Mouse (Mus musculus): Measurements from ENCODE around the gene Ntng2. TPM values are rescaled to one million over a fixed set of nuclear protein-coding genes. Genes with fewer than 3 reads are reported as not detected.

Ntng2 gene
- polyA plus RNA-seq, 1 experiment from 2014 or later = not detected

DNA sequence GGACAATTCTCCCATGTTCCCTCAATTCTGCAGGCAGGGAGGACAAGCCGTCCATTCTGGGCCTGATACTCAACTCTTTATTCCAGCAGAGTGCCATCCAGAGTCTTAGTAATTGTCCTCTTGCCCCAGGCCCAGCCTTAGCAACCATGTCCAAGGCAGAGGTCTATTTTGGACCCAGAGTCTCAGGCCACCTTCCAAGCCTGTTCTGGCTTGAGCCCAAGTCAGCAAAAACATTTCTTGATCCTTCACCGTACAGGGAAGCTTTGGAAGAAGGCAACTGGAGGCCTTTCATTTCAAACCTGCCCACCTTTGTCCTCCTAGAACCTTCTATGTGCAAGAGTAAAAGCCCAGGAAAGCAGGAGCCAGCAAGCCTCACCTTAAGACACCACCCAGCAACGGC is 17.8 kb downstream of the Ntng2 start:
- no peak overlapping the region for H3K9ac ChIP-seq
- H3K36me3 ChIP-seq = no peaks in the 10 kb centered on the region
- no peak overlapping the region for H3K27ac ChIP-seq
- H3K9me3 ChIP-seq (replicated peaks) = no peaks in the 10 kb centered on the region
- no peak overlapping the region for H3K4me3 ChIP-seq
- H3K27me3 ChIP-seq = peaks cover 32% of the 10 kb centered on the region
- no peak for ATAC-seq (replicated peaks; ENCODE audit: insufficient number of reproducible peaks, insufficient read depth, low FRiP score, low read depth)
- no peak overlapping the region for H3K4me2 ChIP-seq
- 59% methylated on average over 3 of the region's 3 CpGs for WGBS
- peaks cover 5% of the 10 kb centered on the region; the same call in 1 of the 2 replicates for H3K4me1 ChIP-seq (replicated peaks)

DNA sequence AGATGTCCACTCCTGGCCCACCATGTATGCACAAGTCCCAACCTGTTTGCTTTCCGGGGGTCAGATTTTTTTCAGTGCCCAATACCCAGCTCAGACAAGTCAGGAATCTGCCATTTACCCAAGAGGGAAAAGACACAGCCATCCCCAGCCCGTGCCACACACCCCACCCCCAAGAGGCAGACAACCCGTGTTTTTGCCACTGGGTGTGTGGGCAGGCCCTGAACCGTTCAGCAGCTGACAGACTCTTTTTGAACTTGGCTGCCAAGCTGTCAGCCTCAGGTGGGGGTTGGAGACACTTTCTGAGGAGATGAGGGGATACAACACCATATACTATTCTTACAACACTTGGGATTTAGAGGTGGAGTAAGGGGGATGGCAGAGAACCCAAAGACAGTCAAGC is 18.8 kb downstream of the Ntng2 start:
- no peak overlapping the region for H3K9ac ChIP-seq
- H3K4me1 ChIP-seq (replicated peaks) = peaks cover 5% of the 10 kb centered on the region; the same call in 1 of the 2 replicates
- H3K9me3 ChIP-seq (replicated peaks) = no peaks in the 10 kb centered on the region
- H3K27ac ChIP-seq = no peak overlapping the region
- H3K4me3 ChIP-seq = no peak overlapping the region
- H3K27me3 ChIP-seq = peaks cover 25% of the 10 kb centered on the region
- no peaks in the 10 kb centered on the region for H3K36me3 ChIP-seq
- WGBS = 70% methylated on average over 4 of the region's 4 CpGs
- no peak overlapping the region for H3K4me2 ChIP-seq
- ATAC-seq (replicated peaks; ENCODE audit: insufficient number of reproducible peaks, insufficient read depth, low FRiP score, low read depth) = no peak

DNA sequence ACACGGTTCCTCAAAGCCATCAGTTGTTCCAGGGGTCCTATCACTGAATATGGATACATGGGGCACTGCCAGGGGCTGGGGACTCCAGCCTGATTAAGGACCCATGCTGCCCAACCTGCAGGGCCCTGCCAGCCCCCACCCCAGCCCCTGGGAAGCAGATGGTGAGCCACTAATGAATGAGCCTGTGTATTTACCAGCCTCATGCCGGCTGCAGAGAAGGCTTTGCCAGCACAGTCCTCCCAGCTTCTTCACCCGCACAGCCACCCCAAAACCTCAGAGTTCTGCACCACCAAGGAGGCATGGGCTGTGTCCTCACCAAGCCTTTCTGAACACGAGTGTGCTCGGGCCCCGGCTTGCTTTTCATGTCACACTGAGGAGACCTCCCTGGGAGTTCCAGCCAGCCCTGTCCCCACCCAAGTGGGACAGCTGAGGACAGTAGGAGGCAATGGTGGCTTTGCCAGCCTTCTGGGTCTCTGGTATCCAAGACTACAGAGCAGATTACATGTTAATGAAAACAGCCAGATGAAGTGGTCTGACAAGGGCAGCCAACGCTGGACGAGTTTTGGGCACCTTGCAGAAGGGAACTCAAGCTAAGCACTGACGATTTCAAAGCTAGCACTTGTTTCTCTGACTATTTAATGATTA is 22.5 kb downstream of the Ntng2 start:
- Histone ChIP-seq H3K9ac (no peak overlapping the region), H3K27me3 (peaks cover 7% of the 10 kb centered on the region), H3K4me1 (replicated peaks) (peaks cover 5% of the 10 kb centered on the region; the same call in 1 of the 2 replicates), H3K4me2 (no peak overlapping the region), H3K27ac (no peak overlapping the region), H3K9me3 (replicated peaks) (no peaks in the 10 kb centered on the region), H3K4me3 (no peak overlapping the region), H3K36me3 (no peaks in the 10 kb centered on the region)
- WGBS = 63% methylated on average over 9 of the region's 9 CpGs
- ATAC-seq (replicated peaks; ENCODE audit: insufficient number of reproducible peaks, insufficient read depth, low FRiP score, low read depth) = no peak

- H3K9ac ChIP-seq = no peak overlapping the region
- 67% methylated on average over 4 of the region's 4 CpGs for WGBS
- H3K36me3 ChIP-seq = no peaks in the 10 kb centered on the region
- no peak for ATAC-seq (replicated peaks; ENCODE audit: insufficient number of reproducible peaks, insufficient read depth, low FRiP score, low read depth)
- no peaks in the 10 kb centered on the region for H3K9me3 ChIP-seq (replicated peaks)
- no peak overlapping the region for H3K27ac ChIP-seq
- H3K27me3 ChIP-seq = peaks cover 4% of the 10 kb centered on the region; the same call in 1 of the 2 replicates
- no peak overlapping the region for H3K4me2 ChIP-seq
- no peak overlapping the region for H3K4me3 ChIP-seq
- peaks cover 5% of the 10 kb centered on the region; the same call in 1 of the 2 replicates for H3K4me1 ChIP-seq (replicated peaks)
These were observed 26.1 kb downstream of the Ntng2 start for GRCm38 (mm10) chr2:29226671-29227070.

DNA sequence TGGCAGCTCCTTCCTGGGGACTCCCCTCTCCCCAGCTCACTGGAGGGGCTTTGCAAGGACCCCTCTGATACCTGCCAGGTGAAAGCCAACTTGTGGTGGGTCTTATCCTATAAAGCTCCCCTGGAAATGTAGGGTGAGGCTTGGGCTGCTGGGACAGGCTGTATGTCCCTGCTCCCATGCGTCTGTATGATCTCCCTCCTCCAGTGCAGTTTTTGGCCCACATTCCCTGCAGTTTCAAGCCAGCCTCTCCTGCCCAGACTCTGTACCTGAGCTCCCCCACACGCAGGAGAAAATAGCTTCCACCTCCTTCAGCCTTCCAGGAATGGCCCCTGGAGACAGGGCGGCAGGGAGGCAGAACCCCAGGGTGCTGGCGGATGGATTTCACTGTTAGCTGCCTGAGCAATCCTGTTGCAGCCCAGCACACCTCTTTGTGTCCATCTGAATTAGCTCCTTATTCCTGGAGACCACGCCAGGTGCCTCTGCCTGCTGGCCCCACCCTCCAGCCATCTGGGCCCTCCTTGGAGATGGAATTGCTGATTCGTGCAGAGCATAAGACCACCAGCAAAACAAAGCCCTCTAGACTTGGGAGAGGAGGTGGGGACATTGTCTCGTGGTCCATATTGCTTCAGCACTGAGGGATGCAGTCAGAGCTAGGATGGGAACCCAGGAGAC is 29.1 kb downstream of the Ntng2 start:
- ATAC-seq (replicated peaks; ENCODE audit: insufficient number of reproducible peaks, insufficient read depth, low FRiP score, low read depth) = no peak
- Histone ChIP-seq H3K4me1 (replicated peaks) (peaks cover 5% of the 10 kb centered on the region; the same call in 1 of the 2 replicates), H3K27me3 (no peaks in the 10 kb centered on the region), H3K4me2 (no peak overlapping the region), H3K9ac (no peak overlapping the region), H3K36me3 (no peaks in the 10 kb centered on the region), H3K9me3 (replicated peaks) (no peaks in the 10 kb centered on the region), H3K27ac (no peak overlapping the region), H3K4me3 (no peak overlapping the region)
- WGBS = 50% methylated on average over 7 of the region's 7 CpGs

DNA sequence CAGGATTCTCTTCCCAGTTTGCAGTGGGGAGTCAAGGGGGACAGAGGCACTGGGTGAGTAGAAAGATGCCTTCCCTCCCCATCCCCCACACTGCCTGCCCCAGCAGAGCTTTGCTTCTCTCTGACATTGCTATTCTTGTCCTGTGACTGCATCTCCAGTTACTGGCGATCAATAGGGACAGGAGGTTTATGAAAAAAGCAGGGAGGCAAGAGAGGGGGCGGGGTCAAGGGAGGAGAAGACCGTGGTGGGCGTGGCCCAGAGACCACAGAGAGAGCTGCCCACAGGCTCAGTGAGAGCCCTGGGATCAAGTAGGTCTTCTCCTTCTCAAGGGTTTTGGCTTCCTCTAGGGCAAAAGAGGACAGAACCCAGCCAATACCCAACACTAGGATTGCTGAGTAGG is 30.5 kb downstream of the Ntng2 start:
- Histone ChIP-seq H3K4me3 (no peak overlapping the region), H3K9me3 (replicated peaks) (no peaks in the 10 kb centered on the region), H3K9ac (no peak overlapping the region), H3K27me3 (no peaks in the 10 kb centered on the region), H3K4me1 (replicated peaks) (peaks cover 8% of the 10 kb centered on the region; the same call in 1 of the 2 replicates), H3K27ac (no peak overlapping the region), H3K36me3 (no peaks in the 10 kb centered on the region), H3K4me2 (no peak overlapping the region)
- whole genome bisulfite sequencing = 3% methylated on average over 4 of the region's 4 CpGs
- ATAC-seq (replicated peaks; ENCODE audit: insufficient number of reproducible peaks, insufficient read depth, low FRiP score, low read depth) = no peak; the same call in 1 of the 2 replicates

GRCm38 (mm10) chr2:29218831-29219230 is 34.0 kb downstream of the Ntng2 start:
- H3K4me1 ChIP-seq (replicated peaks) = peaks cover 8% of the 10 kb centered on the region; the same call in 1 of the 2 replicates
- 84% methylated on average over 5 of the region's 5 CpGs for WGBS
- no peaks in the 10 kb centered on the region for H3K36me3 ChIP-seq
- no peak overlapping the region for H3K9ac ChIP-seq
- no peak overlapping the region for H3K4me2 ChIP-seq
- H3K27ac ChIP-seq = no peak overlapping the region
- H3K4me3 ChIP-seq = no peak overlapping the region
- H3K9me3 ChIP-seq (replicated peaks) = no peaks in the 10 kb centered on the region
- no peak for ATAC-seq (replicated peaks; ENCODE audit: insufficient number of reproducible peaks, insufficient read depth, low FRiP score, low read depth)
- H3K27me3 ChIP-seq = no peaks in the 10 kb centered on the region

DNA sequence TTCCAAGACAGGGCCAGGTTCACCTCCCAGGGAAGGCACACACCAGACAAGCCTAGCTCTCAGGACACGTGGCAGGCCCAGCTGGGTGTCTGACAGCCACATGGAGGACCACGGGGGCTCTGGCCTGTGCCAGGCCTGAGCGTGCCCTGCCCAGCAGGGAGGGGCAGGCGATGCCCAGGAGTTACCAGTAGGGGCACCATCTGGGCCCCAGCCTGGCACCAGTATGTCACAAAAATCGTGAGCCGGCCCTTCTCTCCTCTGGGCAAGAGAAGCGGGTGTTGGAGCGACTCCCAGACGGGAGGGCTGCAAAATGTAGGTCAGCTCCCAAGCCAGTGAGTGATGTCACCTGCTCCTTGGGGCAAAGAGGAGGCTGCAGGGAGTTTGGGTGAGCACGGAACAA is 34.9 kb downstream of the Ntng2 start:
- Histone ChIP-seq H3K27me3 (no peaks in the 10 kb centered on the region), H3K9ac (no peak overlapping the region), H3K4me3 (no peak overlapping the region), H3K9me3 (replicated peaks) (no peaks in the 10 kb centered on the region), H3K36me3 (no peaks in the 10 kb centered on the region), H3K4me1 (replicated peaks) (peaks cover 8% of the 10 kb centered on the region; the same call in 1 of the 2 replicates), H3K27ac (no peak overlapping the region), H3K4me2 (no peak overlapping the region)
- 61% methylated on average over 10 of the region's 10 CpGs for WGBS
- peak; percentile 40 for ATAC-seq (replicated peaks; ENCODE audit: insufficient number of reproducible peaks, insufficient read depth, low FRiP score, low read depth)

DNA sequence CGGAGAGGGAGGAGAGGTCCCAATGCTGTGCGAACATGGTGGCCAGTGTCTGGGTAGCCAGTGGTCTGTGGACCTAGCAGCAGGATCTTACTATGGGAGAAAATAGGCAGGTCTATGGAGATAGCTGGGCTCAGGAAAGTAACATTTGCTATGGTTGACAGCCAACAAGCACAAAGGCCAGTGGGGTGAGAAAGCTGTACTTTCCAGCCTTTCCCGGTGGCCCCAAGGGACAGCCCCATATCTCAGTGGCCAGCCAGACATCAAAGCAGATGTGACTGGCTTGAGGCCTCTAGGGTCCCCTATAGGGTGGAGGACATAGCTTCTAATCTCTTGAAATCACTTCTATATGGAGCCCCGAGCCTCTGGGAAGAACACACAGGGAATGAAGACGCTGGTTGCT is 35.8 kb downstream of the Ntng2 start:
- WGBS = 84% methylated on average over 5 of the region's 5 CpGs
- H3K27me3 ChIP-seq = no peaks in the 10 kb centered on the region
- no peak overlapping the region for H3K27ac ChIP-seq
- H3K36me3 ChIP-seq = no peaks in the 10 kb centered on the region
- no peaks in the 10 kb centered on the region for H3K9me3 ChIP-seq (replicated peaks)
- peaks cover 3% of the 10 kb centered on the region; the same call in 1 of the 2 replicates for H3K4me1 ChIP-seq (replicated peaks)
- no peak overlapping the region for H3K4me2 ChIP-seq
- no peak for ATAC-seq (replicated peaks; ENCODE audit: insufficient number of reproducible peaks, insufficient read depth, low FRiP score, low read depth)
- no peak overlapping the region for H3K9ac ChIP-seq
- no peak overlapping the region for H3K4me3 ChIP-seq

- ATAC-seq (replicated peaks; ENCODE audit: insufficient number of reproducible peaks, insufficient read depth, low FRiP score, low read depth) = 0 out of 2 replicates have a peak, but pooled peaks have one; percentile 53
- WGBS = 48% methylated on average over 8 of the region's 8 CpGs
- H3K36me3 ChIP-seq = no peaks in the 10 kb centered on the region
These were observed 36.4 kb downstream of the Ntng2 start for GRCm38 (mm10) chr2:29216286-29217012.

GRCm38 (mm10) chr2:29206156-29206555 is 46.6 kb downstream of the Ntng2 start:
- no peak overlapping the region for H3K4me2 ChIP-seq

More at GRCm38 (mm10) chr2:29216286-29217012, 36.4 kb downstream of the Ntng2 start:
- H3K9me3 ChIP-seq (replicated peaks) = no peaks in the 10 kb centered on the region
- no peaks in the 10 kb centered on the region for H3K27me3 ChIP-seq
- no peak overlapping the region for H3K9ac ChIP-seq
- H3K4me1 ChIP-seq (replicated peaks) = peaks cover 3% of the 10 kb centered on the region; the same call in 1 of the 2 replicates
- no peak overlapping the region for H3K27ac ChIP-seq
- no peak overlapping the region for H3K4me3 ChIP-seq
- H3K4me2 ChIP-seq = no peak overlapping the region

More at GRCm38 (mm10) chr2:29206156-29206555, 46.6 kb downstream of the Ntng2 start:
- Histone ChIP-seq H3K9ac (no peak overlapping the region), H3K27me3 (peaks cover 29% of the 10 kb centered on the region), H3K4me3 (no peak overlapping the region), H3K36me3 (no peaks in the 10 kb centered on the region), H3K27ac (no peak overlapping the region), H3K4me1 (replicated peaks) (no peaks in the 10 kb centered on the region), H3K9me3 (replicated peaks) (no peaks in the 10 kb centered on the region)
- no peak for ATAC-seq (replicated peaks; ENCODE audit: insufficient number of reproducible peaks, insufficient read depth, low FRiP score, low read depth)
- WGBS = 26% methylated on average over 8 of the region's 8 CpGs

Measured in heart, embryonic 15.5 days (tissue).